Mouse (Mus musculus): ENCODE measurements around the gene Ntn3.

DNA sequence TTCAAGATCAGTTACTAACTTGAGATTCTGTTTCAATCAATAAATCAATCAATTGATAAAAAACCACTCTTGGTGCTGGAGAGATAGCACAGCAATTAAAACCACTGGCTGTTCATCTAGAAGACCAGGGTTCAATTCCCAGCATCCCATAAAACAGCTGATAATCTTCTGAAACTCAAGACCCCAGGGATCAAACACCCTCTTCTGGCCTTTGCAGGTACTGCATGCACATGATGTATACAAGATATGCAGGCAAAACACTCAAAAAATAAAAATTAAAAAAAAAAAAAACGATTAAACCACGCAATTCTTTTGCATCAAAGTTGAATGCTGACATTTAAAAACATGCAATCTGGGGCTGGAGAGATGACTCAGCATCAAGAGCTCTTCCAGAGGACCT, 39.3 kb upstream of the Ntn3 start:
- TF ChIP-seq CTCF (IDR thresholded peaks at IDR 0.05; ENCODE audit: extremely low read depth, insufficient read depth, insufficient read length, insufficient replicate concordance) (no peak), POLR2A (IDR thresholded peaks at IDR 0.05; ENCODE audit: low read depth, low read length) (no peak)
